ENCODE assay signal across 9 mouse cellular contexts in the genomic region with DNA sequence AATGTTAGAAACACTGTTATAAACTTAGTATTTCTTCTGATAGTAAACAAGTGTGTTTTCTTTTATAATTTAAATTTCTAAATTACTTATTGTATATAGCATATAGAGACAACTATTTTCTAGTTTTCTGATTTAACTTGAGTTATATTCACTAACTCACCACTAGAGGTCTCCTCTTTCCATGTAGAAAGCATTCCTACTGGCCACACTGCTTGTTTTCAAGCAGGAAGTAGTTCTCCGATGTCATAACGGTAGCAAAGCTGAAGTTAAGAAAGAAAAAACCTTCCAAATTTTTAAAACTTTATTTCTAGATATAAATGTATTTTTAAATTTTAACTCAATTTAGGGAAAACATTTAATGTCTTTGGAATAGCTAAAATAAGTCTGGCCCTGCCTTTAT. TPM values are rescaled to one million over a fixed set of nuclear protein-coding genes. Genes with fewer than 3 reads are reported as not detected.
DNase-seq lines count a peak whose midpoint lies in the region; ATAC-seq lines count a peak whose summit lies in the region.
"Had no signal": no experiment of that assay in that cellular context is flagged by ENCODE, and none has a peak within 500 bp of the region (broad histone marks: within the 10 kb centered on the region; RNA-seq: fewer than 3 reads in every experiment).

No protein-coding gene starts in this region.

- DNase-seq in heart, adult 8-10 months (ENCODE audit: low spot score): peak; percentile 40
- DNase-seq in heart, adult 9 months (ENCODE audit: low spot score in 2 of 2): no peak
- DNase-seq in CD4-positive, CD25-positive, alpha-beta regulatory T cell, adult 2 months (ENCODE audit: low read depth, low spot score): peak; percentile 70
- DNase-seq in c-Kit-positive CD71-positive TER-119-negative erythroid progenitor cells, embryonic 14.5 days (ENCODE audit: low read depth): peak; percentile 30
- DNase-seq in liver, embryonic 13.5 days: no peak
- no peak for DNase-seq in testis, postnatal 10 days (ENCODE audit: low spot score)
- DNase-seq in testis, postnatal 14 days (ENCODE audit: low spot score): no peak
- DNase-seq in spleen, postnatal 10 days (ENCODE audit: low spot score in 2 of 2): no peak

- peak overlapping the region; percentile 82 for H3K27ac ChIP-seq in liver, embryonic 13.5 days
- H3K27ac ChIP-seq: limb, embryonic 13.5 days had no signal

- peaks cover 27% of the 10 kb centered on the region for H3K4me1 ChIP-seq in liver, embryonic 13.5 days (replicated peaks)
- H3K4me1 ChIP-seq: limb, embryonic 13.5 days had no signal

- no peak overlapping the region for H3K9ac ChIP-seq in liver, embryonic 13.5 days
- H3K9ac ChIP-seq: limb, embryonic 13.5 days had no signal

- H3K9me3 ChIP-seq in liver, embryonic 13.5 days (replicated peaks): no peaks in the 10 kb centered on the region
- H3K9me3 ChIP-seq: limb, embryonic 13.5 days had no signal

- WGBS in liver, embryonic 13.5 days (ENCODE audit: insufficient replicate concordance): 4% methylated on average over 2 of the region's 2 CpGs

- ATAC-seq in liver, embryonic 13.5 days (ENCODE audit: low read depth): peak; percentile 72

- H3K4me3 ChIP-seq in liver, embryonic 13.5 days (replicated peaks): no peak overlapping the region
- H3K4me3 ChIP-seq: limb, embryonic 13.5 days had no signal

- H3K4me2 ChIP-seq in liver, embryonic 13.5 days: peak overlapping the region; percentile 39
- H3K4me2 ChIP-seq: limb, embryonic 13.5 days had no signal

- H3K27me3 ChIP-seq in liver, embryonic 13.5 days: no peaks in the 10 kb centered on the region
- H3K27me3 ChIP-seq: limb, embryonic 13.5 days had no signal

- no peaks in the 10 kb centered on the region for H3K36me3 ChIP-seq in liver, embryonic 13.5 days
- H3K36me3 ChIP-seq: limb, embryonic 13.5 days had no signal

RNA-seq across cellular contexts. Expression of a gene that starts 8.8 kb away (rescaled TPM):
- total RNA-seq in heart, adult 8-10 months (2022): 10 to 100 TPM; 28.1 to 38.2 (median 32.3) TPM
- 21.1 and 21.2 TPM in 2 replicates for polyA plus RNA-seq in liver, embryonic 13.5 days (2015; fragmentation: Nextera tagmentation; extraction: Ambion mirVana)

RNA-seq across cellular contexts. Expression of a gene that starts 8.8 kb away (rescaled TPM):
- 10 to 100 TPM; 42.7 to 56.7 (median 46.3) TPM for total RNA-seq in heart, adult 8-10 months (2022)
- polyA plus RNA-seq in liver, embryonic 13.5 days (2015; fragmentation: Nextera tagmentation; extraction: Ambion mirVana): 15.5 and 18.6 TPM in 2 replicates

RNA-seq across cellular contexts. Expression of a gene that starts 51.9 kb away (rescaled TPM):
- total RNA-seq in heart, adult 8-10 months (2022): 10 to 100 TPM; 36.6 to 44.0 (median 41.1) TPM
- 3.1 and 3.4 TPM in 2 replicates for polyA plus RNA-seq in liver, embryonic 13.5 days (2015; fragmentation: Nextera tagmentation; extraction: Ambion mirVana)

RNA-seq across cellular contexts. Expression of a gene that starts 57.5 kb away (rescaled TPM):
- total RNA-seq in heart, adult 8-10 months (2022): 10 to 100 TPM; 11.8 to 17.0 (median 14.4) TPM
- polyA plus RNA-seq in liver, embryonic 13.5 days (2015; fragmentation: Nextera tagmentation; extraction: Ambion mirVana): 1.3 and 1.8 TPM in 2 replicates

Comparison
In these comparisons a context has a peak if more than half of its experiments do, and no peak if none do; other contexts are left out.
1. DNase-seq: peak in heart, adult 8-10 months (single experiment), CD4-positive, CD25-positive, alpha-beta regulatory T cell, adult 2 months (single experiment) and c-Kit-positive CD71-positive TER-119-negative erythroid progenitor cells, embryonic 14.5 days (single experiment); none in heart, adult 9 months (0 of 2), liver, embryonic 13.5 days (single experiment), testis, postnatal 10 days (single experiment), testis, postnatal 14 days (single experiment) and spleen, postnatal 10 days (0 of 2).